Mouse (Mus musculus) adrenal gland, postnatal 4 days (tissue): ENCODE measurements around the gene Ism2. TPM values are rescaled to one million over a fixed set of nuclear protein-coding genes. Genes with fewer than 3 reads are reported as not detected.
"Not testable (repeated sequence)": the region's sequence is repeated elsewhere in the genome, so short reads cannot be mapped to it uniquely, and the experiment has no call there.

Experiments used
- DNase-seq, 2 experiments: peaks; one replicate each; pipeline ENCODE4 v3.0.0; 2021 to 2022; ENCODE audit warnings: low spot score in 2 of 2, mixed read lengths in 2 of 2
- long read RNA-seq, 2 experiments: library from polyadenylated mRNA; stranded (forward); transcript quantifications; one replicate each; pipeline ENCODE4 v2.0.0; 2021
- total RNA-seq, 2 experiments: library from RNA; stranded (reverse); gene quantifications; 2 replicates each; pipeline ENCODE4 v1.2.3; 2021

The Ism2 gene
- under 1 TPM; 0.56 to 0.62 TPM for total RNA-seq
- long read RNA-seq, experiment 1: 0 reads
- long read RNA-seq, experiment 2, partial matches to known transcripts: 0 of 3 reads
- long read RNA-seq, experiment 2, other reads (novel, unspliced or antisense): 1 of 3 reads

- DNase-seq: peak in 1 of 2 experiments; percentile 13
Measured at GRCm38 (mm10) chr12:87299657-87300440, at the start of gene Ism2. Gene Ism2, minus strand, starts transcription at chr12:87299705.

- DNase-seq: no peak
Measured at GRCm38 (mm10) chr12:87348029-87348428, 48.5 kb upstream of the Ism2 start.

DNA sequence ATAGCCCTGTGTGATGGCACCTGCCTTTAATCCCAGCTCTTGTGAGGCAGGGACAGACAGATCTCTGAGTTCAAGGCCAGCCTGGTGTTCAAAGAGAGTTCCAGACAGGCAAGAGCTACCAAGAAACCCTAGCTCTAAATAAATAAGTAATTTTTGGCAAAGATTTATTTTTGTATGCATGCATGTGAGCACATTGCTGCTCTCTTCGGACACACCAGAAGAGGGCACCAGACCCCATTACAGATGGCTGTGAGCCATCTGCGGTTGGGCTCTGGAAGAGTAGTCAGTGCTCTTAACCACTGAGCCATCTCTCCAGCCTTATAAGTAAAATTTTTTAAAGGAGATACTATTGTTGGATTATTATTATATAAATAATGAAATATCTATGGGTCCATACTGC is 48.0 kb upstream of the Ism2 start:
- DNase-seq: no peak

- no peak for DNase-seq
Measured at GRCm38 (mm10) chr12:87343084-87343605, 43.6 kb upstream of the Ism2 start.

GRCm38 (mm10) chr12:87338082-87338481 is 38.6 kb upstream of the Ism2 start:
- DNase-seq: no peak

DNA sequence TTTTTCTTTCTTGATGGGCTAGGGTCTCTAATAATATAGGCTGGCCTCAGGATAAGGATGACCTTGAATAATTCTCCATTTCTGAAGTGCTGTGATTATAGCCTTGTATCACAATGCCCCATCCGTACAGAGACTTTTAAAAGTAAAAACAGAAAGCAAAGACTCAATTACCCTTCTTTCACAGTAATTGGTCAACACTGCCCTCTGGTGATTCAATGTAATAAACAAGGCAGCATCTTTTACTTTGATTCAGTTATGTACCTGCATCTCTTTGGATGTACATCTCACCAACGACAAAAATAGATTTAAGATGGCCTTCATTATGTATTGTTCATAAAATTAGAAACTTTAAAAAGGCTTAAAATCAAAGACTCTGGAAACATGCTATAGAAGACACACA is 35.4 kb upstream of the Ism2 start:
- no peak for DNase-seq

GRCm38 (mm10) chr12:87333794-87334193 is 34.3 kb upstream of the Ism2 start:
- no peak for DNase-seq

DNA sequence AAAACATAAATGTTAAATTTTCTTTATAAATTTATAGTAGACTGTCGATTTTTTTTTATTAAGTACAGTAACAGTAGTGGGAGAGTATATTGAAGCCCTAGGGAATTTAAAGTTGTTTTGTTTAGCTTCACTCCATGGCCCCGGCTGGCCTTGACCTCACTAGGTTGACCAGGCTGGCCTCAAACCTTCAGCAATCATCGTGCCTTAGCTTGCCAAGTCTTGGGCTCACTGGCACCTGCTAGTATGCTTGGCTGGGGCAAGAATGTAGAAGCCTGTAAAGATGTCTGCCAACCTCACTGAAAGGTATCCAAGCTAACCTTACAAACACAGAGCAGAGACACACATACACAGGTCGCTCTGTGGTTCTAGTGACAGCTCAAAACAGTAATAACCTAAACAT is 33.0 kb upstream of the Ism2 start:
- DNase-seq: no peak

- DNase-seq: no peak
Measured at GRCm38 (mm10) chr12:87331908-87332307, 32.4 kb upstream of the Ism2 start.

DNA sequence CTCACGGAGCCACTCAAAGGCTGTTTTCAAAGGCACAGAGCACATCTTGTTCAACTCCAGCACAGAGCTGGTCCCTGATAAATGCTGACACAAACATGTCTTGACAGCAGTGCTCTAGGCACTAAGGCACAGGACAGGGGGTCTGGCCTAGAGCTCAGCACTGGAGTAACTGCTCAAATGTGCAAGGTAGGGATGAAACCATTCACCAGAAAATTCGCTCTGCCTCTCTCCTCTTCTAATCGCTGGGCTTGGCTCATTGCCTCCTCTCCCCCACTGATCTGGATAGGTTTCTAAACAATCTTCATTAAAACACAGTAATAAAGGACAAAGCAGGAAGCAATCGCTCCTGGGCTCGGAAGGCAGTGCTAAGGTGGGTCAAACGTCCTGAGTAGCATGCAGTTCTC is 31.6 kb upstream of the Ism2 start:
- DNase-seq: no peak

DNA sequence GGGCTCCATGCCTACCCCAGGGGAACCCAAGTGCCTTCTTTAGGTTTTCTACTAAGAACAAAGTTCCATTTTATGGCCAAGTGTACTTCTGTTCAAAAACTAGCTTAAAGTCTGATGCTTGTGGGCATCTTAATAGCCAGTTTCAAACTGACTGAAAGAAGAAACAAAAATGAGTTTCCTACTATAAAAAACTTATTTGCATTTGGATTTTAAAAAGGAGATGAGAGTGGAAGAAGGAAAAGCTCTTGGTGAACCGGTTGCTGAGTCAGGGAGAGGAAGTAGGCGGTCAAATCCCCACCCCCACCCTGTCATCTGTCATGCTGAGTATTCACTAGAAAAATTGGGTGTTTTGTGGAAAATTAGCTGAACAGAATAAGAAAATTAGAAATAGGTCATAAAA is 30.7 kb upstream of the Ism2 start:
- no peak for DNase-seq

- no peak for DNase-seq
Measured at GRCm38 (mm10) chr12:87328025-87328424, 28.5 kb upstream of the Ism2 start.

GRCm38 (mm10) chr12:87327610-87328009 is 28.1 kb upstream of the Ism2 start:
- DNase-seq: no peak

- DNase-seq: no peak
Measured at GRCm38 (mm10) chr12:87325452-87325851, 25.9 kb upstream of the Ism2 start.

DNA sequence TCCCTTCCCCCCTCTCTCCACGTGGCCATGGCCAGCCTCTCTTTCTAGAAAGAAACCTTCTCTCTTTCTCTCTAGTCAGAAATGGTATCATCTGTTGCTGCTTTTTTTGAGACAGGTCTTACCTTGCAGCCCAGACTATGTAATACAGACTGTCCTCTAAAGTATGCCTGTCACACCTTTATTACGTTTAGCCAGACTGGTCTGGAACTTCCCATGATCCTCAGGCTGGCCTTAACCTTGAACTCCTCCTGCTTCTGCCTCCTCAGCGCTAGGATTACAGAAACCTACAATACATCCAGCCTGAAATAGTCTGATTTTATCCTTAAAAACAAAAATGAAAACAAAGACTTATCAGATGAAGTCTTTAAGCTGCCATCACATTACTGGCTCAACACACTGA is 19.7 kb upstream of the Ism2 start:
- no peak for DNase-seq

- no peak for DNase-seq
Measured at GRCm38 (mm10) chr12:87317951-87318350, 18.4 kb upstream of the Ism2 start.

DNA sequence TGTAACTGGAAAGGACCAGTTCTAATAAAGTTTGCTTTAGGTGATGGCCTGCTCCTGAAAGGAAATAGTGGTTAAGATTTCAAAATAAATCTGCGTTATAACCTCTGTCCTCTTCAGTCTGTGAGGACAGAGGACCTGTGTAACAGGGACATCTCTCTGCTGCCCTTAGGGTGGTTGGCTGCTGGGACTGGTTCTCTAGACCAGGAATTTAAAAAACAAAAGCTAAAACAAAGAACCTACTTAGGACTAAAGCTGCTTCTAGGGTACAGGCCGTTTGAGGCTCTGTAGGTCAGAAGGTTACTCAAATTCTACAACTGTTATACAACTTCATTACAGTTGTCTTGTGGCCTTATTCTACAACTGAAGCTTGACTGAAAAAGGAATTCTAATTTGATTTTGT is 13.6 kb upstream of the Ism2 start:
- DNase-seq: no peak

DNA sequence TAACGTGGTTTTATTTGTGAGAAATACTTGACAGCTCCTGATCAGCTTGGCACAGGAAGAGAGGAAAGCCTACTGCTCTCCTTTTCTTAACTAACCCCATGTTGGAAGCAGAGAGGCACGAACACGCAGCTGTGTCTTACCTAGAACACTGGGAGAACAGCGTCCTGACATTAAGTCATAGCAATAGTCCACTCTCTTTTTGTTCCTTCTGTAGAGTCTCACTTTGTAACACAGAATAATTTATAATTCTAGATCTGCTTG is 7.0 kb upstream of the Ism2 start:
- not testable (repeated sequence) for DNase-seq

DNA sequence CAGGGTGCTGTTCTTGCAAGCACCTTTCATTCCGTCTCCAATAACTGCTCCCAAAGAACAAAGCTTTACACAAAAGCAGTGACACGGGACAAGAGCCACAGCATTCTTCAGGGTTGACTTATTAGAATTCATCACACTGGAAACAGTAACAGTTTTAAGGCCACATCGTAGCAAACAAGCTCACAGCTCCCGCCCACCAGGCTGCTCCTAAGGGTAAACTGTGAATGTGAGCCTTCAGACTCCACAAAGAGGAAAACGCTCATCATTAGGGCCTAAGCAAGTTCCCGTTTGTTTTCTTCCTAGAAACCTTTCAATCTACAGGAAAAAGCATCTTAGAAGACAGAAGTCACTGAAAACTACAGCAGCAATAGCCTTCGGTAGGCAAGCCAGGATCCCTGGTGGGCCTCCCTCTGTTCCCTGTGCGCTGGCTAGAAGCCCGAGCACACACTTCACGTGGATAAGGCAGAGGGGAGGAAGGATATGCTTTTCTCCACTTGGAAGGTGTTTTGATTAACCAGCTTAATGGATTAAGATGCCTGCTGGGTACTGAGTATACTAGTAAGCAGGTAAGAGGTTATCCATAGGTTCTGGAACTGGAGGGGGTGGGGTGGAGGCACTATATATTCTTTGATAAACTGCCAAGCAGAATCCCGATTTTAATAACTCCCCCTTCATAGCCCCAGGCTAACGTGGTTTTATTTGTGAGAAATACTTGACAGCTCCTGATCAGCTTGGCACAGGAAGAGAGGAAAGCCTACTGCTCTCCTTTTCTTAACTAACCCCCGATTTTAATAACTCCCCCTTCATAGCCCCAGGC is 6.5 kb upstream of the Ism2 start:
- DNase-seq: no peak

- DNase-seq: no peak
Measured at GRCm38 (mm10) chr12:87301189-87301588, 1.7 kb upstream of the Ism2 start.

DNA sequence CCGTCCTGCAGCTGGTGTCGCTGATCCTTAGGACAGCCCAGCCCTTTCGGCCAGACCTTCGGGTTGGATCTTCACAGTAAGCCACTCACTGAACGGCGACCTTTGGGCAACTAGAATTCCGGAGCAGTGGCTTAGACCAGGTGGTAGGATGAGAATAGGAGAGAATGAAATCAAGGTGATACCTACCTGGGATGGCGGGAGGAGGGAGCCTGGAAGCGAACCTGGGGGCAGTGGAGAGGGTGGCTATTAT is 861 bp upstream of the Ism2 start:
- DNase-seq: no peak

DNA sequence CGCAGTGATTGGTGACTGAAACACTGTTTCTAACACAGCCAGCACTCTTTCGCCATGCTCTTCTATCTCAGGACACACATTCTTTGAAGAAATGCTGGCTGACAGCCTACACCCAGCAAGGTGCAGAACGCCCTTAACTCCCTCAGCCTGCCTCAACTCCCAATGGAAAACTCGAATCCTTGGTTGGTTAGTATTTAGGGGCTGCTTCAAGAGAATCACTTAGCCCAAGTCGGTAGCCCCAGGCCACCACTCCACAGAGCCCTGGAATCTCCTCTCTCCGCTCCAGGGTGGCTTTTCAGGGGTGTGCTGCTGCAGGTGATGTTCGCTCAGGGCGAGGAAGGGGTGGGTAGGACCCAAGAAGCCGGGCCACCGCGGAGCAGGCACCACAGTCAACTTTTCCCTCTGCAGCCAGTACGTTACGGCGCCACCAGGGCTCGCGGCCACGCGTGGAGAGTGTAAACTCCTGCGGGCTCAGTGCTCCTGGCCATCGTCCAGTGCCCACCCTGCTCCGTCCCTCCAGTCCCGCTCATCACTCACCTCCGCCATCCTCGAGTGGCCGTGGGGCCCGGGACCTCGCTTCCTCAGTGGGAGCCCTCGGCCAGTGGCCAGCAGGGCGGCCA is 358 bp downstream of the Ism2 start:
- peak in 1 of 2 experiments; percentile 11 for DNase-seq
